Mouse (Mus musculus): ENCODE results near the gene Ccr9.

- no peak for TF ChIP-seq CTCF (IDR thresholded peaks at IDR 0.05)
- no peak for TF ChIP-seq POLR2A (IDR thresholded peaks at IDR 0.05; ENCODE audit: insufficient read depth, low read depth, low read length)
Measured at GRCm38 (mm10) chr9:123657457-123657856, 20.8 kb upstream of the Ccr9 start.
